Mouse (Mus musculus) lung, postnatal 10 days (tissue): ENCODE measurements around the gene Sall2.
"Not testable (repeated sequence)": the region's sequence is repeated elsewhere in the genome, so short reads cannot be mapped to it uniquely, and the experiment has no call there.

Source experiments
- DNase-seq: peaks from one replicate; pipeline ENCODE4 v3.0.0; 2021

Sall2 gene

DNA sequence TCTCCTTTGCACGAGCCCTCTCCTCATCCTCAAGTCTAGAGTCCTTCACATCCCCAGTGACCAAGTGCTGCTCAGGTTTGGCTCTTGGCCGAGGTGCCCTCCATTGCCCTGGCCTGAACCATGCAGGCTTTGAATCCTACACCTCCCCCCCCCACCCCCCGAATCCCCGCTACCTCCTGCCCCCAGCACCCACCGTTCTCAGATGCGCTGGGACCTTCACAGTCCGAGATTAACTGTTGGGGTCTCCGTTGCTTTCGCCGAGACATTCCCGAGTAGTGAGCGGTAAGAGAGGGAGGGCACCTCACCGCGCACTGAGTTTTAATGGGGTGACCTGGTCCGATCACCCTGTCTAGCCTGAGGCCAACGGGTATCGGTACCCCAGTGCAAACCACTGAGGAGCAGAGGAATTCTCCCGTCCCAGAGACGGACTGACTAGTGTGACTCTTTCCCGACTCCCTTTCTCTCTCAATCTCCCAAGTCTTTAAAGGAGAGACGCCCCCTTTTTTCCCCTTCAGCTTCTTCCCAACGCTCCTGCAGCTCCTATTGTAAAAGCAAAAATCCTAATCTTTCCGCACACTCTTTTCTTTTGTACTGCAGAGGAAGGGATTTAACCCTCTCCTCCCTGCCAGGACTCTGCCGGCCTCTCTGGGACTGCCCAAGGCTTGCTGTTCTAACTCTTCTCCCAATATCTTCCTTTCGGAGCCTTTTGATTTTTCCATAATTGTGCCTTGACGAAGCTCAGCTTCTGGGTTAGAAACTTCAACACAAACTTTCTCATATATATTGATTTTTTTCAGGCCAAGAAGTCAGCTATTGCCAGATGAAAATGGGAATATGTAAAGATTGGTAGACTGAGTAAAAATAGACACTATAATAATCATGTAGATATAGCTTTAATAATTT is at the start of gene Sall2:
Sall2 (minus strand) TSS at position 853 of the 903 bp plus-strand sequence.
- no peak for DNase-seq

- DNase-seq: no peak
Observed at GRCm38 (mm10) chr14:52368741-52369140, 40.2 kb upstream of the Sall2 start.

- DNase-seq: no peak
Observed at GRCm38 (mm10) chr14:52356308-52356707, 27.7 kb upstream of the Sall2 start, which contains the start of gene Olfr1513. Gene Olfr1513 (minus strand): TSS chr14:52356408.

- DNase-seq: no peak
Observed at GRCm38 (mm10) chr14:52339512-52339852, 10.9 kb upstream of the Sall2 start.

- DNase-seq: peak; percentile 76
Observed at GRCm38 (mm10) chr14:52338751-52339511, 10.4 kb upstream of the Sall2 start.

DNA sequence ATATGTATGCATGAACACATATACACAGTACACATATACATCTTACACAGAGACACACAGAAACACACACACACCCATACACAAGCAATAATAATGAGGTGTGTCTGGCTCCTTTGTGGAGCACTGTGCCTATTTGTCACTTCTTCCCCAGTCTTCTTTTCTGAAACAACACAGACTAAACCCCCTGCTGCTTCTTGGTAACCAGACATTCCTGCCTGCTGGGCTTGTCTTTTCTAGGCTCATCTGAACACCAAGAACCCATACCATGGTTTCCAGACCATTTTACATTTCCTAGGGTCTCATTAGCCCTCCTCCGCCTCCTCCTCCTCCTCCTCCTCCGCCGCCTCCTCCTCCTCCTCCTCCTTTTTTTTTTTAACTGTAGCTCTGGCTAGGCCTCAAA is 3.6 kb upstream of the Sall2 start:
- no peak for DNase-seq

DNA sequence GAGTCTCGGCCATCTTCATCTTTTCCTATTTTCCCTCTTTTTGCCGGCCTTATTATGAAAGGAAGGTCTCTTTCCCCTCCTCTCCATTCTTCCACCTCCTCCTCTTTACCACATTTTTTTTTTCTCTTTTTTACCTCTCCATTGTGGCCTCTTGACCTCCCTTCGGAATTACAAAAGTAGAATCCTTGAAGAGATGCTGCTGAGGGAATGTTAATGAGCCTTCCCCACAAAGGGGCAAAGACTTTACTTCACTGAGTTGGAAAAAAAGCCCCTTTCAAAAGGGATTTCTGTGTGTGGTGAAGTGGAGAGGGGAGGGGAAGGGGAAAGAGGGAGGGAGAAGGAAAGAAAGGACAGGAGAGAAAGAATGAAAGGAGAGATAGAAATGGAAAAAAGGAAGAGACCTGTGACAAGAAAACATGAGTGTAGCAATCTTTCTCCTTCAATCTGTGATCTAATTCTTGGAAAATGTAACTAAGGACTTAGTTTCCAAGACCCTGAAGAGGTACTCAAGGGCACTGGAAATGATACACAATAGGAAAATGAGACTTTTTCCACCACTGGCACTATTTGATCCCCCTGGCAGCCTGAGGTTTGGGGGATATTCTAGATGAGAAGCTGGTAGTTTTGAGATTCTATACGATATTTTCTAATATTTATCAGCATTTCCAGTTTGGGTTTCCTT is 2.6 kb upstream of the Sall2 start:
- DNase-seq: no peak

DNA sequence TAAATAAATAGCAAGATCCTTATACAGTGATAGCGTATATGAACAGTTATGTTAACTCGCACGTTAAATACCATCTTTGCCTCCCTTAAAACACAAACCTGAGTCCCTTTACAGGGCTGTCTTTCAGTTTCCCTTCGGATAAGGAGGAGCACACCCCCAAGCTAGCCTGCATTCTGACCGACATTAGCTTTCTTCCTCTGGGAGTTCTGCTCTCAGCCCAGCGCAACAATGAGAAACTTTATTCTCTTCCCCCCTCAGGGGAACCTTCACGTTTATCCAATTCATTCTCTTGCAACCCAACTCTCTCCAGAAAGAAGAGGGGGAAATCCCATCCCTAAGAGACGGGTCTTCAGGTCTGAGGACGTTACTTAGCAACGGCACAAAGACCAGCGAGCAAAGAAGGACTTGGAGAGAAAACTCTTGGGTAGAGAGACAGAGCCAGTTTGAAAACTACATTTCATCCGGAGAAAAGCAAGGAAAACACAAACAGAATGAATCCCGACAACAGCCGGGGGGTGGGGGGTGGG is 1.1 kb downstream of the Sall2 start:
- DNase-seq: no peak

GRCm38 (mm10) chr14:52325890-52326289 is 2.7 kb downstream of the Sall2 start:
- DNase-seq: no peak

DNA sequence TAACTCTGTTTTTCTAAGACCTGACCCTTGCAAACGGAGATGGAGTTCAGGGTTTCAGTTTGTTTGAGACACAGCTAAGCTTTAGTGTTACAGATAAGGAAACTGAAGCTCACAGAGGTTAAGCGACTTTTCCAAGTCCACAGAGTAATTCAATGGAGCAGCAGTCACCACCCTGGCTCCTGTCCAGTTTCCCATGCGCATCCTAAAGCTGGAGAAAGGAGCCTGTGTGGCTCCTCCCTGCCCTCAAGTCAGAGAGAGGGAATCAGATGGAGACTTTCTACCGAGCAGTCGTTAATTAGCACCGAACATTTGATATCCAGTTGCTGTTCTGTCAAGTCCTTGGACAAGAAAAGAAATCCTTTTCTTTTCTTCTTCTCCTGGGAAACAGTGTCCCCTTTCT is 9.2 kb downstream of the Sall2 start:
- DNase-seq: no peak

- DNase-seq: peak; percentile 49
Observed at GRCm38 (mm10) chr14:52316441-52317225, 11.9 kb downstream of the Sall2 start.

DNA sequence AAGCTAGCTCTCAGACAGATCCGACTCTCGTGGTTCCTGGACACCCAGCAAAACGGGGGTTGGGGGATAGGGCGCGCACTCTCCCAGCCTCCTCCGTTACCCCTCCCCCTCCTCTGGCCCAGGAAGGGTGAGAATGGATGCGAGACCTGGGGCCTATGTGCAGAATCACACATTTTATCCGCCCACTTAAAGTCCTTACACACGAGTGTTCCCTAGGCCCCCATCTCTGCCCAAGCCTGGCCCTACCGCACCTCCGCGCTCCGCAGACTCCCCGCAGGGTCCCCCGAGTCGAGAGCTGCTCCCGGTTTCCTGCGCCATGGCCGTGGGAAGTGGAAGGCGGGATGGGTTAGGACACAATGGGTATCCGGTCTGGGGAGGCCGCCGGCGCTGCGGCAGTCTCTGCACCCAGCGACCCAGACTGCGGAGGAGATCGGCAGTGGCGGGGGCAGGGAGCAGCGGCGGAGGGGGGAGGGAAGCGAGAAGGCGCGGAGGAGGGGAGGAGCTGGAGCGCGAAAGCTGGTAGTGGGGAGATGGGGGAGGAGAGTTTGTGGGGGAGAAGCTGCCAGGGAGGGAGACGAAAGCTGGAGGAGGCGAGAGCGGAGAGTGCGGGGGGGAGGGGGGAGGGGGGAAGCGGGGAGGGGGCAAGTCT is 12.6 kb downstream of the Sall2 start:
- peak; percentile 81 for DNase-seq

DNA sequence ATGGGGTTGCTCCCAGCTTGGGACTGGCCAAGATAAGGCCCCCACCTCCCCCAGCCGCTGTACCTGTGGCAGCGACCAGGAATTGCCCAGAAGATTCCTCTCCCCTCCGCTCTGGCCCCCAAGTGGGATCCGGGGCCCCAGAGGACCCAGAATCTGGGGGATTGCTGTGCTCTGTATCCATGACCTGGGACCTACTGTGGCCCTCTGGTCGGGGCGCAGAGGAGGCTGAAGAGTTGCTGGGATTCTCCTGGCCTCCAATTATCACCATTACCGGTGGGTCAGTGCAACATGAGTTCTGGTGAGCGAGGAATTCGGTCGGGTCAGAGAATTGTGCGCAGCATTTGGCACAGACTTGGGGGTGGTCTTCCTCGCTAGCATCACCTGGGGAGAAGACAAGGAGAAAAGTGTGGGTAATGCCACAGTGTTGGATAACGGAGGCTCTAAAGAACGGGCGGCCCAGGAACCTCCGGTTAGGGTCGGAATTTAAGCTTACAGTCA is 13.2 kb downstream of the Sall2 start:
- no peak for DNase-seq

DNA sequence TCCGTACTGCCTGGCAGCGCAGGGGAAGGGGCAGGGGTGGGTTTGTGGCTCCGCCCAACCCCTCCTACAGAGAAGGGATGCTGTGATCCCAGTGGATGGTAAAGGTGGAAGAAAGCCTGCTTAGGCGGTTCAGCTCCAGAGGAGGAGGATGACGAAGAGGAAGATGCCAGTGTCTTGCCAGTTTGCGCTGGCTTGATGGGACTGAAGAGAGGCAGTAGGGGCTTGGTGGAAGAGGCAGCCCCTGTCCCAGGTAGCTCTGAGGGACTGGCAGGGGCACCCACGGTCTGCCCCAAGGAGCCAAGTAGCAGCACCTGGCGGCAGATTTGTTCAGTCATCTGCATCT is 13.8 kb downstream of the Sall2 start:
- DNase-seq: no peak

GRCm38 (mm10) chr14:52313931-52314807 is 14.4 kb downstream of the Sall2 start:
- DNase-seq: no peak

DNA sequence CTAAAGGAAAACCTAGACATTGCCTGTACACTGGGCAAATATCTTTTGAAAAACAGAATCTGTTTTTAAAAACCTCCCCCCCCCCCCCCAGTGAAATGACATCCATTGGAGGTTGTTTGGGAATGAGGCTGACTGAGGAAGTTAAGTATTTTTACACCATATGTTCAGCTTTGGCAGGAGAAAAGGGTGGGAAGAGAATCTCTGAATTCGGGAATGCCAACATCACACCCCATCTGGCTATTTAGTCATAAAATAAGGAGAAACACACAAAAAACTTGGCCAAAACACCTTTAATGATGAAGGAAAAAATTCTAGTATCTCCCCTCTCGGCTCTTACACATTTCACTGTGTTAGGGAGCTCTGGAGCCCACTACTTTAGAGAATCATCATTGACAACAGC is 17.7 kb downstream of the Sall2 start:
- DNase-seq: no peak

DNA sequence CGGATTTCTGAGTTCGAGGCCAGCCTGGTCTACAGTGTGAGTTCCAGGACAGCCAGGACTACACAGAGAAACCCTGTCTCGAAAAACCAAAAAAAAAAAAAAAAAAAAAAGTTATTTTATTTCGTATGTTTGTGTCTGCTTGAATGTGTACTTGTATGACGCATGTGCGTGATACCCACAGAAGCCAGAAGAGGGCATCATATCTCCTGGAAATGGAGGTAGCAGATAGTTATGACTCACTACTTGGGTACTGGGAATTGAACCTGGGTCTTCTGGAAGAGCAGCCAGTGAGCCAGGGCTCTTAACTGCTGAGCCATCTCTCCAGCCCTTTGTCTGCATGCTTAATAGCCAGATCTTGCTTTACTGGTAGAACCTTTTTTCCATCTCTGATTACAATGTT is 18.2 kb downstream of the Sall2 start:
- DNase-seq: not testable (repeated sequence)

DNA sequence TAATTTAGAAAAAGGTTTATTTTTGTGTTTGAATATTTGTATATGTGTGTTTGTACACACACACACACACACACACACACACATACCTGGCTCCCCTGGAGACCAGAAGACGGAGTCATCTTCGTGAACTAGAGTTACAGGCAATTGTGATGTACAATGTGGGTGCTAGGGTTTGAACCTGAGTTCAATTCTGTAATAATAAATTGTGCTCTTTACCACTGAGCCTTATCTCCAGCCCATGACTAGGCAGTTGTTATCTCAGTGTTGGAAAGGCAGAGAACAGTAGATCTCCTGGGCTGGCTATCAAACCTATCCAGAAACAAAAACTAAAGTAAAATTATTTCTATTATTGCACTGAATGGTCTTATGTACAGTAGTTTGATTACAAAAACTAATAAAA is 22.5 kb downstream of the Sall2 start:
- no peak for DNase-seq

DNA sequence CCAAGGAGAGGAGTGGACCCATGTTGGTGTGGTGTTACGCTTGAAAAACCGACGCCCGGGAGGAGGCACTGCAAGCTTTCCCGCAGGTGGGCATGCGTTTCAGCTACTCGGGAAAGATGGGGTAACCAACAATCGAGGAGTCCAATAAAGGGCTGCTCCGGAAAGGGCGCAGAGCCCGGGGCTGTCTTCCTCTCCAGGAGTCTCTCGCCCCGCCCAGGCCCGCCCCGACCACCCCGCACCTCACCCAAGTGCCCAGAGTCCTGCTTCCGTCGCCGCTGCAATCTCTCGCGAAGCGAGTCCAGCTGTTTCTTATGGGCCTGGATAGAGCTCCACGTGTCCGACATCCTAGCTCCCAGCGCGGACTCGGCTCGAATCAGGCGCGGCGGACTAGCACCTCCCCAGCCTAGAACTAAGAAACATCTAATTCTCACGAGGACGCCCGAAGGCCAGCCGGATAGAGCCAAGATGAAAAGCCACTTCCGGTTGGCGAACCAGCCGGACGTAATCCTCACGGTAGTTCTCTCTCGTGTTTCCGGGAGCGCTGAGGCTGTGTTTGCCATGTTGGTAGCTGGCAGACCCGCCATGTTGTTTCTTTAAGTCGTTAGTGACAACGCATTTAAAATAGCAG is 23.8 kb downstream of the Sall2 start, which contains the start of gene Mettl3:
Mettl3 (minus strand) TSS at position 485 of the 628 bp plus-strand sequence.
- DNase-seq: peak; percentile 96

GRCm38 (mm10) chr14:52303517-52303916 is 25.0 kb downstream of the Sall2 start:
- DNase-seq: not testable (repeated sequence)
